8 mouse cellular contexts compared by ENCODE assay signal in genomic region chr10:7333077-7333747, GRCm38 (mm10).
DNase-seq lines count a peak whose midpoint lies in the region; ATAC-seq and TF ChIP-seq lines count a peak whose summit lies in the region.

No protein-coding gene starts in this region.

- no peaks in the 10 kb centered on the region for H3K36me3 ChIP-seq in MEL (ENCODE audit: control insufficient read depth in 1 of 2, insufficient read depth in 2 of 2, low read length in 2 of 2)
- no peaks in the 10 kb centered on the region for H3K36me3 ChIP-seq in forebrain, embryonic 15.5 days

- peak; percentile 96 for ATAC-seq in cerebellum, adult (ENCODE audit: insufficient number of reproducible peaks, low FRiP score, low TSS enrichment)
- ATAC-seq in forebrain, embryonic 15.5 days (replicated peaks) = peak; percentile 95

- H3K79me2 ChIP-seq in MEL (ENCODE audit: control insufficient read depth, insufficient read depth, low read length, poor library complexity) = no peaks in the 10 kb centered on the region

- WGBS in forebrain, embryonic 15.5 days = 37% methylated on average over 11 of the region's 11 CpGs
- WGBS in lung, adult 2 months = 43% methylated on average over 11 of the region's 11 CpGs

- no peak overlapping the region for H3K4me3 ChIP-seq in MEL (ENCODE audit: control insufficient read depth in 1 of 2, insufficient read depth in 1 of 2, low read depth in 2 of 2, low read length in 2 of 2)
- no peak overlapping the region for H3K4me3 ChIP-seq in forebrain, embryonic 15.5 days
- H3K4me3 ChIP-seq in lung, adult 2 months (replicated peaks; ENCODE audit: extremely low read depth, low read depth, low read length) = no peak overlapping the region

- no peak for TF ChIP-seq EP300 in MEL (IDR thresholded peaks at IDR 0.05; ENCODE audit: low read depth in 1 of 2, low read length in 2 of 2)

- peak; percentile 73 for DNase-seq in MEL (ENCODE audit: low read depth, low spot score)
- peak; percentile 85 for DNase-seq in heart, postnatal 4 days
- DNase-seq in layer of hippocampus, adult 18-20 months (ENCODE audit: low spot score in 2 of 2) = peak; percentile 42 to 82
- peak; percentile 13 for DNase-seq in lung, adult 2 months
- DNase-seq in ovary, postnatal 36 days (ENCODE audit: low spot score) = peak; percentile 51
- DNase-seq in thymus, postnatal 14 days = peak; percentile 62

- H3K4me2 ChIP-seq in forebrain, embryonic 15.5 days (replicated peaks) = no peak overlapping the region

- no peaks in the 10 kb centered on the region for H3K9me3 ChIP-seq in MEL (replicated peaks; ENCODE audit: insufficient read depth, low read length)
- no peaks in the 10 kb centered on the region for H3K9me3 ChIP-seq in forebrain, embryonic 15.5 days

- H3K4me1 ChIP-seq in MEL (ENCODE audit: control insufficient read depth in 1 of 2, insufficient read depth in 2 of 2, low read length in 2 of 2) = no peaks in the 10 kb centered on the region
- H3K4me1 ChIP-seq in forebrain, embryonic 15.5 days = no peaks in the 10 kb centered on the region
- H3K4me1 ChIP-seq in lung, adult 2 months (ENCODE audit: control insufficient read depth, insufficient read depth, low read length) = no peaks in the 10 kb centered on the region

- TF ChIP-seq RAD21 in MEL (IDR thresholded peaks at IDR 0.05; ENCODE audit: low read depth, low read length) = peak; percentile 70

- no peaks in the 10 kb centered on the region for H3K27me3 ChIP-seq in MEL (ENCODE audit: control insufficient read depth in 1 of 2, insufficient read depth in 2 of 2, low read length in 2 of 2)
- no peaks in the 10 kb centered on the region for H3K27me3 ChIP-seq in forebrain, embryonic 15.5 days

- no peak for TF ChIP-seq POLR2A in MEL (IDR thresholded peaks at IDR 0.05; ENCODE audit: control insufficient read depth in 1 of 2, insufficient read depth in 1 of 2, low read depth in 1 of 2, low read length in 2 of 2, poor library complexity in 1 of 2)
- TF ChIP-seq POLR2A in lung, adult 2 months (IDR thresholded peaks at IDR 0.05; ENCODE audit: borderline replicate concordance, extremely low read depth, low read depth, low read length) = no peak

- peak; percentile 63 to 72 (median 65) for TF ChIP-seq CTCF in MEL (IDR thresholded peaks at IDR 0.05 in 2 of 3, conservative IDR thresholded peaks at IDR 0.05 in 1 of 3; ENCODE audit: control insufficient read depth in 1 of 3, insufficient read depth in 1 of 3, low read depth in 2 of 3, low read length in 3 of 3, poor library complexity in 1 of 3, severe bottlenecking in 1 of 3)
- peak; percentile 74 for TF ChIP-seq CTCF in lung, adult 2 months (IDR thresholded peaks at IDR 0.05; ENCODE audit: insufficient read depth, low read length)

- no peak overlapping the region for H3K9ac ChIP-seq in MEL (ENCODE audit: control insufficient read depth, low read depth, low read length, poor library complexity, severe bottlenecking)
- no peak overlapping the region for H3K9ac ChIP-seq in forebrain, embryonic 15.5 days (replicated peaks)

- H3K27ac ChIP-seq in MEL (ENCODE audit: control insufficient read depth, low read depth, low read length) = no peak overlapping the region
- H3K27ac ChIP-seq in forebrain, embryonic 15.5 days (replicated peaks) = no peak overlapping the region

TF ChIP-seq in MEL, 35 proteins besides CTCF, POLR2A, EP300 and RAD21:
- TF ChIP-seq ZC3H11A (IDR thresholded peaks at IDR 0.05; ENCODE audit: low read depth, low read length) = peak; percentile 49; the same call in 1 of the 2 replicates
- no peak for TF ChIP-seq ZKSCAN1 (IDR thresholded peaks at IDR 0.05; ENCODE audit: low read depth, low read length)
- peak; percentile 58 for TF ChIP-seq SMC3 (IDR thresholded peaks at IDR 0.05; ENCODE audit: low read depth, low read length)

Comparison
In these comparisons a context has a peak if more than half of its experiments do, and no peak if none do; other contexts are left out.
1. DNase-seq: peak in every context shown above with its lines; median percentile 85 in heart, postnatal 4 days; 73 in MEL; 62 in layer of hippocampus, adult 18-20 months; 62 in thymus, postnatal 14 days; 51 in ovary, postnatal 36 days; 13 in lung, adult 2 months.